Mouse (Mus musculus) testis, postnatal 10 days (tissue): ENCODE measurements at regions not wholly inside any gene's neighbourhood (a gene's known extent, or its start where the extent isn't known, plus 50 kb on each side); places are given as distances from the start of the nearest gene placed in this dataset.
A peak's percentile ranks its signal among the peaks of the same experiment; 100 is the strongest.

Experiments used
- DNase-seq: peaks from one replicate; pipeline ENCODE4 v3.0.0; 2021; ENCODE audit warnings: low spot score

GRCm38 (mm10) chr5:128550736-128551135 is 49.9 kb upstream of the Fzd10 start:
- no peak for DNase-seq

- no peak for DNase-seq
Measured at GRCm38 (mm10) chr5:128549811-128550210, 50.8 kb upstream of the Fzd10 start.

- DNase-seq: no peak
Measured at GRCm38 (mm10) chr5:128542049-128542448, 58.6 kb upstream of the Fzd10 start.

GRCm38 (mm10) chr5:128538646-128539045 is 62.0 kb upstream of the Fzd10 start:
- DNase-seq: no peak

GRCm38 (mm10) chr5:128537218-128537617 is 63.4 kb upstream of the Fzd10 start:
- no peak for DNase-seq

- no peak for DNase-seq
Measured at GRCm38 (mm10) chr5:128536393-128536792, 64.3 kb upstream of the Fzd10 start.

GRCm38 (mm10) chr5:128527241-128527640 is 73.4 kb upstream of the Fzd10 start:
- DNase-seq: peak; percentile 70

GRCm38 (mm10) chr5:128526432-128526831 is 74.2 kb upstream of the Fzd10 start:
- no peak for DNase-seq

GRCm38 (mm10) chr5:128524377-128525280 is 76.0 kb upstream of the Fzd10 start:
- no peak for DNase-seq

GRCm38 (mm10) chr5:128522667-128523066 is 78.0 kb upstream of the Fzd10 start:
- DNase-seq: peak; percentile 63

- DNase-seq: no peak
Measured at GRCm38 (mm10) chr5:128517336-128517735, 83.3 kb upstream of the Fzd10 start.

- DNase-seq: no peak
Measured at GRCm38 (mm10) chr5:128515343-128515742, 82.5 kb upstream of the Tmem132d start.

- DNase-seq: no peak
Measured at GRCm38 (mm10) chr5:128513261-128513660, 80.4 kb upstream of the Tmem132d start.

GRCm38 (mm10) chr5:128512606-128513005 is 79.7 kb upstream of the Tmem132d start:
- no peak for DNase-seq

- peak; percentile 66 for DNase-seq
Measured at GRCm38 (mm10) chr5:128504502-128504901, 71.6 kb upstream of the Tmem132d start.

GRCm38 (mm10) chr5:128499488-128499887 is 66.6 kb upstream of the Tmem132d start:
- no peak for DNase-seq

- DNase-seq: peak; percentile 82
Measured at GRCm38 (mm10) chr5:128499033-128499432, 66.2 kb upstream of the Tmem132d start.

- no peak for DNase-seq
Measured at GRCm38 (mm10) chr5:128492541-128492940, 59.7 kb upstream of the Tmem132d start.

- peak; percentile 59 for DNase-seq
Measured at GRCm38 (mm10) chr5:128491155-128491554, 58.3 kb upstream of the Tmem132d start.

- DNase-seq: no peak
Measured at GRCm38 (mm10) chr5:128488872-128489580, 56.1 kb upstream of the Tmem132d start.

GRCm38 (mm10) chr5:128487371-128487770 is 54.5 kb upstream of the Tmem132d start:
- no peak for DNase-seq

- DNase-seq: no peak
Measured at GRCm38 (mm10) chr5:128484116-128484515, 51.2 kb upstream of the Tmem132d start.

GRCm38 (mm10) chr5:128483441-128483810 is 50.5 kb upstream of the Tmem132d start:
- no peak for DNase-seq
